Mouse (Mus musculus) MEL (cell line): Measurements from ENCODE around the gene Prr12. TPM values are rescaled to one million over a fixed set of nuclear protein-coding genes. Genes with fewer than 3 reads are reported as not detected.

Source experiments
- DNase-seq: peaks from one replicate; pipeline ENCODE4 v3.0.0; 2011; ENCODE audit warnings: low read depth, low spot score
- H3K27ac ChIP-seq: 2 replicates; pipeline ENCODE4 v1.5.1; 2012; ENCODE audit warnings: low read depth, mild to moderate bottlenecking, control low read depth, low read length, moderate library complexity; ENCODE audit not compliant: control insufficient read depth
- H3K27me3 ChIP-seq, 2 experiments: fragments of 150-350 bp in 1 of 2; sonication (generic) in 1 of 2; 2 replicates each; pipeline ENCODE4 v1.6.1; 2012; ENCODE audit warnings: low read length in 2 of 2, mild to moderate bottlenecking in 2 of 2, improper control_type of control experiment in 1 of 2, moderate library complexity in 1 of 2; ENCODE audit not compliant: insufficient read depth in 2 of 2, control insufficient read depth in 1 of 2
- H3K36me3 ChIP-seq, 2 experiments: 2 replicates each; pipeline ENCODE4 v1.6.1; 2012 to 2014; ENCODE audit warnings: low read length in 2 of 2, improper control_type of control experiment in 1 of 2, inconsistent platforms in 1 of 2, mild to moderate bottlenecking in 1 of 2; ENCODE audit not compliant: insufficient read depth in 2 of 2, control insufficient read depth in 1 of 2
- H3K4me1 ChIP-seq, 2 experiments: fragments of 150-350 bp in 1 of 2; sonication (generic) in 1 of 2; 2 replicates each; pipeline ENCODE4 v1.6.1; 2012; ENCODE audit warnings: low read length in 2 of 2, improper control_type of control experiment in 1 of 2, mild to moderate bottlenecking in 1 of 2; ENCODE audit not compliant: insufficient read depth in 2 of 2, control insufficient read depth in 1 of 2
- H3K4me3 ChIP-seq, 2 experiments: fragments of 150-350 bp in 1 of 2; sonication (generic) in 1 of 2; 2 replicates each; pipeline ENCODE4 v1.5.1; 2012; ENCODE audit warnings: low read depth in 2 of 2, low read length in 2 of 2, mild to moderate bottlenecking in 2 of 2, moderate library complexity in 2 of 2, control low read depth in 1 of 2, improper control_type of control experiment in 1 of 2; ENCODE audit not compliant: control insufficient read depth in 1 of 2, insufficient read depth in 1 of 2
- H3K79me2 ChIP-seq: 2 replicates; pipeline ENCODE4 v1.6.1; 2012; ENCODE audit warnings: mild to moderate bottlenecking, low read length, moderate library complexity; ENCODE audit not compliant: control insufficient read depth, poor library complexity, insufficient read depth
- H3K9ac ChIP-seq: 2 replicates; pipeline ENCODE4 v1.6.1; 2012; ENCODE audit warnings: low read depth, mild to moderate bottlenecking, control low read depth, low read length, moderate library complexity; ENCODE audit not compliant: control insufficient read depth, poor library complexity, severe bottlenecking
- H3K9me3 ChIP-seq: fragments of 150-350 bp; sonication (generic); replicated peaks from 2 replicates; pipeline ENCODE4 v1.6.1; 2012; ENCODE audit warnings: mild to moderate bottlenecking, low read length, improper control_type of control experiment, moderate library complexity; ENCODE audit not compliant: insufficient read depth
- CHD2 ChIP-seq: IDR thresholded peaks from 2 replicates; pipeline ENCODE4 v1.6.1; 2011; ENCODE audit warnings: low read length, improper control_type of control experiment
- CTCF ChIP-seq, 3 experiments: IDR thresholded peaks in 2 of 3; conservative IDR thresholded peaks in 1 of 3; 2 replicates each; pipeline ENCODE4 v1.5.1; 2011 to 2012; ENCODE audit warnings: low read length in 3 of 3, low read depth in 2 of 3, mild to moderate bottlenecking in 2 of 3, improper control_type of control experiment in 1 of 3, inconsistent platforms in 1 of 3, mixed read lengths in 1 of 3, moderate library complexity in 1 of 3; ENCODE audit not compliant: control insufficient read depth in 1 of 3, insufficient read depth in 1 of 3, poor library complexity in 1 of 3, severe bottlenecking in 1 of 3
- E2F4 ChIP-seq: IDR thresholded peaks from 2 replicates; pipeline ENCODE4 v1.6.1; 2011; ENCODE audit warnings: low read depth, low read length, improper control_type of control experiment, borderline replicate concordance
- ETS1 ChIP-seq: IDR thresholded peaks from 2 replicates; pipeline ENCODE4 v1.6.1; 2012; ENCODE audit warnings: low read depth, mild to moderate bottlenecking, inconsistent platforms, low read length, improper control_type of control experiment, moderate library complexity
- GABPA ChIP-seq: IDR thresholded peaks from 2 replicates; pipeline ENCODE4 v1.6.1; 2012; ENCODE audit warnings: low read depth, mild to moderate bottlenecking, inconsistent platforms, low read length, improper control_type of control experiment, moderate library complexity
- GATA1 ChIP-seq: IDR thresholded peaks from 2 replicates; pipeline ENCODE4 v1.6.1; 2011; ENCODE audit warnings: low read depth, low read length, improper control_type of control experiment
- HCFC1 ChIP-seq: IDR thresholded peaks from 2 replicates; pipeline ENCODE4 v1.6.1; 2012; ENCODE audit warnings: low read depth, mild to moderate bottlenecking, inconsistent platforms, low read length, improper control_type of control experiment, moderate library complexity
- JUND ChIP-seq: IDR thresholded peaks from 2 replicates; pipeline ENCODE4 v1.6.1; 2011; ENCODE audit warnings: low read depth, mild to moderate bottlenecking, improper control_type of control experiment, low read length
- KAT2A ChIP-seq: conservative IDR thresholded peaks from 2 replicates; pipeline ENCODE4 v1.6.1; 2012; ENCODE audit warnings: low read depth, low read length, improper control_type of control experiment, inconsistent platforms
- MAFK ChIP-seq: IDR thresholded peaks from 2 replicates; pipeline ENCODE4 v1.6.1; 2011; ENCODE audit warnings: low read depth, mild to moderate bottlenecking, low read length, improper control_type of control experiment, borderline replicate concordance
- MAX ChIP-seq: IDR thresholded peaks from 2 replicates; pipeline ENCODE4 v1.6.1; 2011; ENCODE audit warnings: low read length, improper control_type of control experiment
- MAZ ChIP-seq: IDR thresholded peaks from 2 replicates; pipeline ENCODE4 v1.6.1; 2012; ENCODE audit warnings: low read depth, mild to moderate bottlenecking, inconsistent platforms, low read length, improper control_type of control experiment
- MXI1 ChIP-seq: IDR thresholded peaks from 2 replicates; pipeline ENCODE4 v1.6.1; 2011; ENCODE audit warnings: mild to moderate bottlenecking, low read depth, low read length, improper control_type of control experiment
- MYB ChIP-seq: IDR thresholded peaks from 2 replicates; pipeline ENCODE4 v1.6.1; 2011; ENCODE audit warnings: mild to moderate bottlenecking, low read depth, low read length, improper control_type of control experiment
- NRF1 ChIP-seq: IDR thresholded peaks from 2 replicates; pipeline ENCODE4 v1.6.1; 2014; ENCODE audit warnings: low read depth, mild to moderate bottlenecking, inconsistent platforms, low read length, improper control_type of control experiment, moderate library complexity; ENCODE audit not compliant: poor library complexity, insufficient read depth, severe bottlenecking
- POLR2A ChIP-seq, 2 experiments: IDR thresholded peaks; 2 replicates each; pipeline ENCODE4 v1.6.1; 2011 to 2012; ENCODE audit warnings: low read length in 2 of 2, mild to moderate bottlenecking in 2 of 2, control low read depth in 1 of 2, improper control_type of control experiment in 1 of 2, low read depth in 1 of 2, moderate library complexity in 1 of 2; ENCODE audit not compliant: control insufficient read depth in 1 of 2, insufficient read depth in 1 of 2, poor library complexity in 1 of 2
- POLR2AphosphoS2 ChIP-seq: IDR thresholded peaks from 2 replicates; pipeline ENCODE4 v1.6.1; 2011; ENCODE audit warnings: low read length, improper control_type of control experiment
- POLR2AphosphoS5 ChIP-seq: IDR thresholded peaks from 2 replicates; pipeline ENCODE4 v1.6.1; 2012; ENCODE audit warnings: low read depth, borderline replicate concordance, mild to moderate bottlenecking, inconsistent platforms, low read length, moderate library complexity, mixed read lengths
- RAD21 ChIP-seq: IDR thresholded peaks from 2 replicates; pipeline ENCODE4 v1.6.1; 2011; ENCODE audit warnings: mild to moderate bottlenecking, low read depth, low read length, improper control_type of control experiment
- SIN3A ChIP-seq: IDR thresholded peaks from 2 replicates; pipeline ENCODE4 v1.6.1; 2012; ENCODE audit warnings: low read length, improper control_type of control experiment, inconsistent platforms
- SMC3 ChIP-seq: IDR thresholded peaks from 2 replicates; pipeline ENCODE4 v1.6.1; 2011; ENCODE audit warnings: low read depth, low read length, improper control_type of control experiment
- TAL1 ChIP-seq: IDR thresholded peaks from 2 replicates; pipeline ENCODE4 v1.6.1; 2012; ENCODE audit warnings: mild to moderate bottlenecking, inconsistent platforms, low read length, moderate library complexity, mixed read lengths
- TBP ChIP-seq: IDR thresholded peaks from 2 replicates; pipeline ENCODE4 v1.8.0; 2011; ENCODE audit warnings: low read depth, low read length, improper control_type of control experiment
- TCF12 ChIP-seq: IDR thresholded peaks from 2 replicates; pipeline ENCODE4 v1.6.1; 2014; ENCODE audit warnings: low read depth, mild to moderate bottlenecking, inconsistent platforms, low read length, improper control_type of control experiment, moderate library complexity
- UBTF ChIP-seq: IDR thresholded peaks from 2 replicates; pipeline ENCODE4 v1.6.1; 2012; ENCODE audit warnings: low read depth, mild to moderate bottlenecking, inconsistent platforms, low read length, improper control_type of control experiment, moderate library complexity, borderline replicate concordance; ENCODE audit not compliant: insufficient read depth
- USF1 ChIP-seq: IDR thresholded peaks from 2 replicates; pipeline ENCODE4 v1.6.1; 2014; ENCODE audit warnings: low read depth, mild to moderate bottlenecking, inconsistent platforms, low read length, improper control_type of control experiment, moderate library complexity
- ZC3H11A ChIP-seq: IDR thresholded peaks from 2 replicates; pipeline ENCODE4 v1.6.1; 2012; ENCODE audit warnings: low read depth, mild to moderate bottlenecking, inconsistent platforms, low read length, improper control_type of control experiment
- ZKSCAN1 ChIP-seq: IDR thresholded peaks from 2 replicates; pipeline ENCODE4 v1.6.1; 2012; ENCODE audit warnings: low read depth, mild to moderate bottlenecking, inconsistent platforms, low read length, improper control_type of control experiment, moderate library complexity
- ZMIZ1 ChIP-seq: IDR thresholded peaks from 2 replicates; pipeline ENCODE4 v1.6.1; 2012; ENCODE audit warnings: low read depth, mild to moderate bottlenecking, inconsistent platforms, low read length, improper control_type of control experiment, moderate library complexity
- ZNF384 ChIP-seq: IDR thresholded peaks from 2 replicates; pipeline ENCODE4 v1.6.1; 2012; ENCODE audit warnings: low read depth, mild to moderate bottlenecking, inconsistent platforms, low read length, improper control_type of control experiment
- polyA plus RNA-seq, 2 experiments: library from polyadenylated mRNA; stranded (reverse) in 1 of 2; unstranded in 1 of 2; fragments of >175 nt in 1 of 2; fragments of >200 nt in 1 of 2; gene quantifications; 2 replicates each; pipeline versions ENCODE4 v1.2.1 to v1.2.4; 2012; ENCODE audit warnings: low replicate concordance in 2 of 2, low read depth in 1 of 2; ENCODE audit not compliant: insufficient read length in 2 of 2, insufficient read depth in 1 of 2, missing spikeins in 1 of 2
- total RNA-seq: library from RNA; depleted of rRNA; stranded (reverse); fragments of 300-350 nt; gene quantifications from 2 replicates; pipeline ENCODE4 v1.2.3, GENCODE M21; 2012

The Prr12 gene
- total and polyA plus RNA-seq, 3 experiments: 3.5 to 32.1 TPM; not detected in 1

DNA sequence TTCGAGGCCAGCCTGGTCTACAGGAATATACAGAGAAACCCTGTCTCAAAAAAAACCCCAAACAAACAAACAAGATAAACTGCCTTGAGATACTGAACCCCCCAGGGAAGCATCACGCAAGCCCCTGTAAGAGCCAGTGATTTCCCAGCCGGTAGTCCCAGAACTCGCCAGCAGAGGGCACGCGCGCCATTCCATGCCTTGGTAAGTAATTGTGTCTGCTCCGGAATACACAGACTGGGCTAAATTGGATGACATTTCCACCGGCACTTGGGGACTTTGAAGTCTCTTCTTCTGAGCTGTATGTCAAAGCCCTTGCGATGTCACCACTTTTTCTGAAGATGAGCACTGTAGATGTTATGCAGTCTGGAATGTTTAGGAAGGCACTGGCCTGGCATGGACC lies 27.2 kb upstream of the Prr12 start (continued):
- TF ChIP-seq MAZ: no peak

DNA sequence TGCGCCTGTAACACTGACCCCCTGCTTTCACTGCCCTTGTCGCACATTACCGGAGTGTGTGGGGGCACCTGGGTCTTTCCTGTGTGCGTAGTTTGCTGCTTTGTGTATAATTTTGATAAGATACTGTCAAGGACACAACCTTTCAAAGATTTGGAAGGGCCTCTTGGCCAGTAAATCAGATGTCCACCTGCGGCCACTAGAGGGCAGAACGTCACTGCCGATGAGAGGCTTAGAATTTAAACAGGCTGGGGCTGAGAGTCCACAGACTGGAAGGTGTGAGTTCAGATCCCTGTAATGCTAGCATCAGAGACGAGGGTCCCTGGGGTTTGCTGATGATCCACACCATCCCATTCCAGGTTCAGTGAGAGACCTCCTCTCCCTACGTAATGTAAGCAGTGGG lies 25.8 kb upstream of the Prr12 start:
- Histone ChIP-seq H3K27ac (no peak overlapping the region), H3K9me3 (no peaks in the 10 kb centered on the region), H3K4me1 (peaks cover 0 to 4% of the 10 kb centered on the region in 2 experiments; a peak in 1 of 4 replicates), H3K36me3 (peaks cover 0 to 2% of the 10 kb centered on the region in 2 experiments; a peak in 1 of 4 replicates), H3K9ac (no peak overlapping the region), H3K79me2 (no peaks in the 10 kb centered on the region), H3K4me3 (no peak overlapping the region), H3K27me3 (no peaks in the 10 kb centered on the region)
- no peak for TF ChIP-seq ZMIZ1
- TF ChIP-seq CTCF (IDR thresholded peaks at IDR 0.05 in 2 of 3, conservative IDR thresholded peaks at IDR 0.05 in 1 of 3; ENCODE audit: control insufficient read depth in 1 of 3, insufficient read depth in 1 of 3, low read depth in 2 of 3, low read length in 3 of 3, poor library complexity in 1 of 3, severe bottlenecking in 1 of 3): peak; percentile 82 to 90 (median 88)
- no peak for TF ChIP-seq MAFK
- TF ChIP-seq ZC3H11A: peak; percentile 66
- peak in 1 of 2 experiments; percentile 24; a peak in 1 of 4 replicates for TF ChIP-seq POLR2A (IDR thresholded peaks at IDR 0.05; ENCODE audit: control insufficient read depth in 1 of 2, insufficient read depth in 1 of 2, low read depth in 1 of 2, low read length in 2 of 2, poor library complexity in 1 of 2)
- TF ChIP-seq GABPA: no peak
- no peak for TF ChIP-seq MYB
- no peak for TF ChIP-seq JUND
- TF ChIP-seq USF1: no peak
- no peak for TF ChIP-seq E2F4
- peak; percentile 72 for TF ChIP-seq SMC3
- TF ChIP-seq RAD21: peak; percentile 81
- TF ChIP-seq CHD2: no peak
- no peak for TF ChIP-seq ETS1
- TF ChIP-seq UBTF: no peak
- TF ChIP-seq MXI1: peak; percentile 37; the same call in 1 of the 2 replicates
- no peak for TF ChIP-seq MAX
- no peak for TF ChIP-seq ZKSCAN1
- no peak for TF ChIP-seq HCFC1
- TF ChIP-seq SIN3A: peak; percentile 51; the same call in 1 of the 2 replicates
- DNase-seq: peak; percentile 84

DNA sequence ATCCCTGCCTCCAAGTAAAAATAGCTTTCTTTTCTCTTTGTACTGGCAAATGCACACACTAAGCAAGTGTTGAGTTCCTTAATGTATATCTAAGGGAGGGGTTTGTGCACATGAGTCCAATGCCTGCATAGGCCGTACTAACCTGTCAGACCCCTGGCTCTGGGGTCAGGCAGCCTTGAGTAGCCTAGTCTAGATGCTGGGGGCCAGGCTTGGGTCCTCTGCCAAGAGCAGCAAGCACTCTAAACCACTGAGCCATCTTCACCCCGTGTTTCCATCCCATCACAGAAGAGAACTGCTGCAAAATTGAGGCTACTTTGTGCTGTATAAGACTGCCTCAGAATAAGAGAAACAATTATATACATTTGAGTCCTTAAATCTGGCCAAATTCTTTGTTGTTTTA lies 25.1 kb upstream of the Prr12 start:
- H3K9me3 ChIP-seq: no peaks in the 10 kb centered on the region
- no peak overlapping the region for H3K27ac ChIP-seq
- no peak overlapping the region for H3K4me3 ChIP-seq
- peaks cover 0 to 2% of the 10 kb centered on the region in 2 experiments; a peak in 1 of 4 replicates for H3K36me3 ChIP-seq
- no peaks in the 10 kb centered on the region for H3K27me3 ChIP-seq
- H3K4me1 ChIP-seq: peaks cover 0 to 4% of the 10 kb centered on the region in 2 experiments; a peak in 1 of 4 replicates
- no peak overlapping the region for H3K9ac ChIP-seq
- no peak for TF ChIP-seq TCF12
- TF ChIP-seq USF1: no peak
- no peak for TF ChIP-seq MAX
- TF ChIP-seq CTCF (IDR thresholded peaks at IDR 0.05 in 2 of 3, conservative IDR thresholded peaks at IDR 0.05 in 1 of 3; ENCODE audit: control insufficient read depth in 1 of 3, insufficient read depth in 1 of 3, low read depth in 2 of 3, low read length in 3 of 3, poor library complexity in 1 of 3, severe bottlenecking in 1 of 3): no peak
- TF ChIP-seq NRF1: no peak
- TF ChIP-seq GATA1: no peak
- no peak for TF ChIP-seq RAD21
- no peak for TF ChIP-seq POLR2AphosphoS2
- TF ChIP-seq TBP: no peak
- TF ChIP-seq POLR2AphosphoS5: no peak
- TF ChIP-seq E2F4: no peak
- no peak for TF ChIP-seq POLR2A (IDR thresholded peaks at IDR 0.05; ENCODE audit: control insufficient read depth in 1 of 2, insufficient read depth in 1 of 2, low read depth in 1 of 2, low read length in 2 of 2, poor library complexity in 1 of 2)
- TF ChIP-seq ZNF384: no peak
- TF ChIP-seq KAT2A: no peak
- no peak for TF ChIP-seq SMC3
- TF ChIP-seq TAL1: no peak
- no peak for TF ChIP-seq ZC3H11A
- TF ChIP-seq MAZ: no peak
- H3K79me2 ChIP-seq: no peaks in the 10 kb centered on the region; the same call in 1 of the 2 replicates
- DNase-seq: no peak
